Mouse (Mus musculus) heart, embryonic 13.5 days (tissue): ENCODE data around the gene Runx1. TPM values are rescaled to one million over a fixed set of nuclear protein-coding genes. Genes with fewer than 3 reads are reported as not detected.

Source experiments
- ATAC-seq: fragments of 200-750 bp; cut with Nextera tagmentation; 2 replicates; pipeline ENCODE4 v1.8.0; 2017; ENCODE audit warnings: moderate TSS enrichment; ENCODE audit not compliant: insufficient number of reproducible peaks, low FRiP score, low TSS enrichment; ENCODE audit errors: extremely low read depth
- H3K27ac ChIP-seq: fragments of 300-500 bp; sonication (generic); replicated peaks from 2 replicates; pipeline ENCODE4 v1.5.1; 2015; ENCODE audit warnings: moderate library complexity, mild to moderate bottlenecking, inconsistent platforms
- H3K27me3 ChIP-seq: fragments of 300-500 bp; sonication (generic); replicated peaks from 2 replicates; pipeline ENCODE4 v1.6.1; 2015; ENCODE audit warnings: mild to moderate bottlenecking, inconsistent platforms
- H3K36me3 ChIP-seq: fragments of 300-500 bp; sonication (generic); 2 replicates; pipeline ENCODE4 v1.6.1; 2015; ENCODE audit warnings: mild to moderate bottlenecking, inconsistent platforms
- H3K4me1 ChIP-seq: fragments of 300-500 bp; sonication (generic); 2 replicates; pipeline ENCODE4 v1.6.1; 2015; ENCODE audit warnings: inconsistent platforms
- H3K4me2 ChIP-seq: fragments of 300-500 bp; sonication (generic); 2 replicates; pipeline ENCODE4 v1.6.1; 2015; ENCODE audit warnings: inconsistent platforms, mild to moderate bottlenecking, moderate library complexity
- H3K4me3 ChIP-seq: fragments of 300-500 bp; sonication (generic); 2 replicates; pipeline ENCODE4 v1.5.1; 2015; ENCODE audit warnings: moderate library complexity, mild to moderate bottlenecking, inconsistent platforms
- H3K9ac ChIP-seq: fragments of 300-500 bp; sonication (generic); 2 replicates; pipeline ENCODE4 v1.6.1; 2015; ENCODE audit warnings: inconsistent platforms, mild to moderate bottlenecking, moderate library complexity
- H3K9me3 ChIP-seq: fragments of 300-500 bp; sonication (generic); 2 replicates; pipeline ENCODE4 v1.6.1; 2016; ENCODE audit warnings: inconsistent platforms
- WGBS: fragments of 180-500 bp; shearing (Covaris S2); methylation state at CpG from one replicate; pipeline ENCODE4 v1.1.7; 2015; ENCODE audit warnings: mixed read lengths; 5-methylcytosine and 5-hydroxymethylcytosine counted together
- polyA plus RNA-seq: library from polyadenylated mRNA; unstranded; fragments of >200 nt; fragmentation: Nextera tagmentation; extraction: Ambion mirVana; gene quantifications from 2 replicates; pipeline ENCODE4 v1.2.1, GENCODE M21; 2015

Gene Runx1
- polyA plus RNA-seq, 1 experiment from 2014 or later, result 1.1 TPM

DNA sequence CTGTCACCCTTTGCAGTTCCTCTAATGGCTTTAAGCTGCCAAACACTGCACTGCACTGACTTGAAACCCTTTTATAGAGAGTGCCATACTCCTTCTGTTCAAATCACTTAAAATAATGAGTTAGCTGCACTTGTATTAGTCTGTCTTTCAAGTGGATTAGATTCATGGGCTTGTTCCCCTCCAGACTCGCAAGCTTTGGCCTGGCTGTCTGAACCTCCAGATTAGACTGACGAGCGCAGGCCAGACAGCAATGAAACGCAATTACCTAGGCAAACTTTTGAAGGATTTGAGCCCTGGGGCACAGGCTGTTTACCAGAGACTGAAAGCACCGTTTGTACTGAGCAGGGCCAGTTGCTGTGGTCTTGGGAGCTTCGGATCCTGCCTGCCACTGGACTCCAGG is 198.7 kb downstream of the Runx1 start:
- H3K27ac ChIP-seq, result no peak overlapping the region
- H3K36me3 ChIP-seq, result no peaks in the 10 kb centered on the region
- peaks cover 72% of the 10 kb centered on the region for H3K27me3 ChIP-seq
- H3K9ac ChIP-seq, result no peak overlapping the region
- H3K9me3 ChIP-seq, result no peaks in the 10 kb centered on the region
- WGBS, result 41% methylated on average over 6 of the region's 6 CpGs
- no peak overlapping the region for H3K4me2 ChIP-seq
- ATAC-seq, result no peak
- peaks cover 21% of the 10 kb centered on the region for H3K4me1 ChIP-seq
- no peak overlapping the region for H3K4me3 ChIP-seq

- Histone ChIP-seq H3K27ac (no peak overlapping the region), H3K4me1 (peaks cover 7% of the 10 kb centered on the region), H3K9ac (no peak overlapping the region), H3K9me3 (no peaks in the 10 kb centered on the region), H3K36me3 (no peaks in the 10 kb centered on the region), H3K4me2 (no peak overlapping the region), H3K4me3 (no peak overlapping the region), H3K27me3 (peaks cover 68% of the 10 kb centered on the region)
- ATAC-seq, result no peak
- WGBS, result 88% methylated on average over 11 of the region's 11 CpGs
Measured at GRCm38 (mm10) chr16:92623953-92624352, 202.0 kb downstream of the Runx1 start.

DNA sequence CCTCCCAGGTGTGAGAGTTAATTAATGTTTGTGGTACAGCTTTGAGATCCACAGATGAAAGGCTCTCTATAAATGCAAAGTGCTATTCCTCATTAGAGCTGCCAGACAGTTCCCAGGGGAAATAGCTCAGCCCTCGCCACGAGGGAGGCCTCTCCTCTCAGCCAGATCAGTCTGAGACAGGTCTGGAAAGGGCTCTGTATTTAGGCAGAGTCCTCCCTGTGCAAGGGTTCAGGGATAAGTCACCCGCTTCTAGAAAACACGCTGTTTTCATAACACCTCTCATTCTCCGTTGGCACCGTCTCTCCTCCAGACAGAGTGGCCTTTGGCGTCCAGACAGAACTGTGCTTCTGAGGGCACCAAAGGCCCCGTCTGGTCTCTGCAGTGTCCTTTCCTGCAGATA is 204.1 kb downstream of the Runx1 start:
- no peak overlapping the region for H3K9ac ChIP-seq
- H3K27me3 ChIP-seq, result peaks cover 60% of the 10 kb centered on the region
- H3K4me1 ChIP-seq, result no peaks in the 10 kb centered on the region
- no peak for ATAC-seq
- no peak overlapping the region for H3K27ac ChIP-seq
- H3K4me2 ChIP-seq, result no peak overlapping the region
- peaks cover 12% of the 10 kb centered on the region for H3K9me3 ChIP-seq
- H3K36me3 ChIP-seq, result no peaks in the 10 kb centered on the region
- H3K4me3 ChIP-seq, result no peak overlapping the region
- 52% methylated on average over 8 of the region's 8 CpGs for WGBS

- Histone ChIP-seq H3K4me2 (no peak overlapping the region), H3K9me3 (peaks cover 12% of the 10 kb centered on the region), H3K4me1 (no peaks in the 10 kb centered on the region), H3K27ac (no peak overlapping the region), H3K36me3 (no peaks in the 10 kb centered on the region), H3K9ac (no peak overlapping the region), H3K4me3 (no peak overlapping the region), H3K27me3 (peaks cover 51% of the 10 kb centered on the region)
- no peak; the same call in 1 of the 2 replicates for ATAC-seq
- 55% methylated on average over 10 of the region's 10 CpGs for WGBS
Measured at GRCm38 (mm10) chr16:92620841-92621518, 205.0 kb downstream of the Runx1 start.

GRCm38 (mm10) chr16:92616839-92617238 is 209.1 kb downstream of the Runx1 start:
- no peak overlapping the region for H3K4me2 ChIP-seq
- peaks cover 19% of the 10 kb centered on the region for H3K27me3 ChIP-seq
- H3K27ac ChIP-seq, result no peak overlapping the region
- WGBS, result 65% methylated on average over 2 of the region's 2 CpGs
- no peak overlapping the region for H3K9ac ChIP-seq
- peaks cover 12% of the 10 kb centered on the region for H3K9me3 ChIP-seq
- no peak for ATAC-seq
- H3K4me1 ChIP-seq, result no peaks in the 10 kb centered on the region
- H3K36me3 ChIP-seq, result no peaks in the 10 kb centered on the region
- H3K4me3 ChIP-seq, result no peak overlapping the region

GRCm38 (mm10) chr16:92615234-92615799 is 210.6 kb downstream of the Runx1 start:
- no peak for ATAC-seq
- WGBS, result 87% methylated on average over 15 of the region's 15 CpGs

DNA sequence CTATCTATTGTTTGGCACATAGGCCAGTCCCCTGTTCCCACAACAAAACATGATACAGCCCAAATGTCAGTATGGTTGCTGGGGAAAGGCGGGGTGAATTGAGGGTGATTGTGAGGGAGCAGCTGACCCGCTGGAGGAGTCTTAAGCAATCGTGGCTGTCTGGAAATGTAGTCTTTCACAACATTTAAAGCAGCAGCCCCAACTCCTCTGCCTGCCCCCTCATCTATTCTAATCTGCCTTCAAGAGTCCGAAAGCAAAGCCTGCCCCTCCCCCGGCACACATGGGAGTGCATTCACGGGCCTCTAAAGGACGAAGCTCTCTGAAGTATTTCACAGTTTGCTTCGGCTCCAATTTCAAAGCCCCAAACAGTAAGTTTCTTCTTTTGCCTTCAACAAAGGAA is 213.4 kb downstream of the Runx1 start:
- no peak for ATAC-seq
- no peak overlapping the region for H3K27ac ChIP-seq
- 48% methylated on average over 8 of the region's 8 CpGs for WGBS
- H3K4me3 ChIP-seq, result no peak overlapping the region
- H3K9ac ChIP-seq, result no peak overlapping the region
- H3K4me1 ChIP-seq, result peaks cover 6% of the 10 kb centered on the region; the same call in 1 of the 2 replicates
- H3K9me3 ChIP-seq, result peaks cover 8% of the 10 kb centered on the region
- no peaks in the 10 kb centered on the region for H3K36me3 ChIP-seq
- peaks cover 33% of the 10 kb centered on the region for H3K27me3 ChIP-seq
- no peak overlapping the region for H3K4me2 ChIP-seq

More at GRCm38 (mm10) chr16:92615234-92615799, 210.6 kb downstream of the Runx1 start:
- Histone ChIP-seq H3K4me1 (no peaks in the 10 kb centered on the region), H3K4me3 (no peak overlapping the region), H3K4me2 (no peak overlapping the region), H3K9me3 (peaks cover 12% of the 10 kb centered on the region), H3K36me3 (no peaks in the 10 kb centered on the region), H3K9ac (no peak overlapping the region), H3K27ac (no peak overlapping the region), H3K27me3 (peaks cover 15% of the 10 kb centered on the region)

GRCm38 (mm10) chr16:92611641-92612149 is 214.3 kb downstream of the Runx1 start:
- H3K27me3 ChIP-seq, result peaks cover 39% of the 10 kb centered on the region
- H3K9me3 ChIP-seq, result no peaks in the 10 kb centered on the region
- no peak for ATAC-seq
- H3K4me1 ChIP-seq, result peaks cover 6% of the 10 kb centered on the region; the same call in 1 of the 2 replicates
- H3K36me3 ChIP-seq, result no peaks in the 10 kb centered on the region
- H3K4me2 ChIP-seq, result no peak overlapping the region
- H3K9ac ChIP-seq, result no peak overlapping the region
- H3K27ac ChIP-seq, result no peak overlapping the region
- WGBS, result 78% methylated on average over 12 of the region's 12 CpGs
- no peak overlapping the region for H3K4me3 ChIP-seq

- Histone ChIP-seq H3K27me3 (peaks cover 52% of the 10 kb centered on the region), H3K9me3 (no peaks in the 10 kb centered on the region), H3K36me3 (no peaks in the 10 kb centered on the region), H3K27ac (no peak overlapping the region), H3K9ac (no peak overlapping the region), H3K4me3 (no peak overlapping the region), H3K4me1 (peaks cover 13% of the 10 kb centered on the region), H3K4me2 (no peak overlapping the region)
- WGBS, result 47% methylated on average over 8 of the region's 8 CpGs
- ATAC-seq, result no peak
Measured at GRCm38 (mm10) chr16:92610464-92610863, 215.5 kb downstream of the Runx1 start.

DNA sequence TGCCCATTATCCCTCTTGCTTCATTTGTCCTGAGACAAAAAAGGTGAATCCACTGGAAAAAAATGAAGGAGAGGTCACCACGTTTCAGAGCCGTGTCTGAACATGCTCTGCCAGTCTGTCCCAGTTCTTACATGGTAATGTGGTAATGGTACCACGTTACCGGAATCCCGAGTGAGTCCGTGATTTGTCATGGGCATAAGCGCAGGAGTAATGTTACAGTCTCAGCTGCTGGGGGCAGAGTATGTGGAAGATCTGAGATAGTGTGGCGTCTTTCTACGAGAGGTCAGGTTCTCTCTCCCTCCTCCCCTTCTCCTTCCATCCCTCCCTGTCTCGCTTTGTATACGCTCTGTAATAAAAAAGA is 216.3 kb downstream of the Runx1 start:
- no peak overlapping the region for H3K27ac ChIP-seq
- peaks cover 15% of the 10 kb centered on the region for H3K4me1 ChIP-seq
- no peak overlapping the region for H3K4me3 ChIP-seq
- no peak overlapping the region for H3K9ac ChIP-seq
- ATAC-seq, result no peak
- H3K36me3 ChIP-seq, result no peaks in the 10 kb centered on the region
- peaks cover 54% of the 10 kb centered on the region for H3K27me3 ChIP-seq
- WGBS, result 75% methylated on average over 11 of the region's 11 CpGs
- H3K9me3 ChIP-seq, result no peaks in the 10 kb centered on the region
- no peak overlapping the region for H3K4me2 ChIP-seq

- Histone ChIP-seq H3K27ac (no peak overlapping the region), H3K4me3 (no peak overlapping the region), H3K4me1 (peaks cover 15% of the 10 kb centered on the region), H3K27me3 (peaks cover 59% of the 10 kb centered on the region), H3K4me2 (no peak overlapping the region), H3K36me3 (no peaks in the 10 kb centered on the region), H3K9me3 (no peaks in the 10 kb centered on the region), H3K9ac (no peak overlapping the region)
- no peak for ATAC-seq
- 47% methylated on average over 8 of the region's 8 CpGs for WGBS
Measured at GRCm38 (mm10) chr16:92609006-92609716, 216.8 kb downstream of the Runx1 start.
